Comparison of ENCODE assay signal across 17 mouse cellular contexts in the genomic region with DNA sequence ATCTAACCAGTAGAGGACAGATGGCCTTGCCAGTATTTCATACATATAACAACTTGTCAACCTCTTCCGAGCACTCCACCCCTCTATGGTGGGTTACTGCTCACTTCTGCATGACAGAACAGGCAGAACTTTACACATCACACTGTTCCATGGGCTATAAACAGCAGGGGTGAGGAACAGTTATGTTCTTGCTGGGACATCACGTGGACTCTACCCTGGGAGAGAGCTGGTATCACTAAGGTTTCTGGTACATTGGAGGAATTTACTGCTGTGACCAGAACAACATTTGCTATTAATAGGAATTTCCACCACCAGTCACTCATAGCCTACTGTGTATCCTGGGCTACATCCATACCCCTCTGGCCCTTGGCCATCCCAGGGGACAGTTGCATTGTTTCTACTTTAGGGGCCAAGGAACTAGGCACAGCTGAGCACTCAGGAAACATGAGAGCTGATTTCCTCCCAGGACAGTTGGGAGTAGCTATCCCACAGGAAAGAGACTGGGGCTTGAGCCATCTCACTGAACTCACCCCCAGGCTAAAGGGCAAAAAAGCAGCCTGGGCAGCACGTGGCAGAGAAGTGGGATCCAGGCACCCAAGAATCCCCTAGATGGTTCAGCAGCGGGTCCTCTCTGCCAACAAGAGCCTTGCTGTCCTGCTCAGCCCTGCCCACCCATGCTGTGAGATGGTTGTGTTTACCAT.
"Had no signal": no experiment of that assay in that cellular context is flagged by ENCODE, and none has a peak within 500 bp of the region (broad histone marks: within the 10 kb centered on the region; RNA-seq: fewer than 3 reads in every experiment).

No protein-coding gene starts in this region.

- H3K27me3 ChIP-seq: liver, embryonic 13.5 days; midbrain, embryonic 12.5 days; midbrain, embryonic 15.5 days; neural tube, embryonic 13.5 days had no signal

- H3K27ac ChIP-seq: kidney, postnatal 0 days; layer of hippocampus, adult 2 months; left cerebral cortex, adult 2 months; liver, embryonic 13.5 days; midbrain, embryonic 12.5 days; midbrain, embryonic 15.5 days; neural tube, embryonic 13.5 days had no signal

- H3K9ac ChIP-seq: liver, embryonic 13.5 days; midbrain, embryonic 12.5 days; midbrain, embryonic 15.5 days; neural tube, embryonic 13.5 days had no signal

- H3K36me3 ChIP-seq: liver, embryonic 13.5 days; midbrain, embryonic 12.5 days; midbrain, embryonic 15.5 days; neural tube, embryonic 13.5 days had no signal

- DNase-seq: kidney, postnatal 25 days; layer of hippocampus, adult 9-11 months; layer of hippocampus, postnatal 36 days; liver, embryonic 13.5 days; lung, adult 2 months; lung, postnatal 36 days; retina, postnatal 1 day; right cerebral cortex, postnatal 25 days; thymus, adult 18-20 months; thymus, postnatal 36 days had no signal

- H3K4me3 ChIP-seq: layer of hippocampus, adult 2 months; left cerebral cortex, adult 2 months; liver, embryonic 13.5 days; megakaryocyte, embryonic 14.5 days; midbrain, embryonic 12.5 days; midbrain, embryonic 15.5 days; neural tube, embryonic 13.5 days had no signal

- ATAC-seq: midbrain, embryonic 15.5 days had no signal

- H3K9me3 ChIP-seq: liver, embryonic 13.5 days; megakaryocyte, embryonic 14.5 days; midbrain, embryonic 12.5 days; midbrain, embryonic 15.5 days; neural tube, embryonic 13.5 days had no signal

- H3K4me1 ChIP-seq: liver, embryonic 13.5 days; megakaryocyte, embryonic 14.5 days; midbrain, embryonic 12.5 days; midbrain, embryonic 15.5 days had no signal

- H3K4me2 ChIP-seq: liver, embryonic 13.5 days; midbrain, embryonic 12.5 days; midbrain, embryonic 15.5 days; neural tube, embryonic 13.5 days had no signal
